Mouse (Mus musculus): ENCODE data around the gene Fbxo21. TPM values are rescaled to one million over a fixed set of nuclear protein-coding genes. Genes with fewer than 3 reads are reported as not detected.
A peak's percentile ranks its signal among the peaks of the same experiment; 100 is the strongest.

Gene Fbxo21
- polyA plus RNA-seq, 1 experiment from 2014 or later = 67.6 TPM

DNA sequence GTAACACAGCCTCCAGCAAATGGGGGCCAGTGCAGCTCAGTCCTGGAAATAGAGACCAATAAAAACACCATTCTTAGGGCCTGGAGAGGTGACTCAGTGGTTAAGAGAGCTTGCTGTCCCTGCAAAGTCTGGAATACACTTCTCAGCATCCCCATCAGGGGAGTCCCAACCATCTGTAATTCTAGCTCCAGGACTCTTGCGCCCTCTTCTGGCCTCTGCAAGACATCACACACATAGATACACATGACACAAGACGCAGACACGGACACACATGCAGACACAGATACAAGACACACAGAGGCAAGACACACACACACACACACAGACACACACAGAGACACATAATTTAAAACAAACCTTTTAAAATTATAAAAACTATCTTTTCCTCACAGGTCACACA lies 35.0 kb upstream of the Fbxo21 start:
- no peaks in the 10 kb centered on the region for H3K27me3 ChIP-seq (ENCODE audit: control insufficient read depth, insufficient read depth, low read length)
- no peak overlapping the region for H3K27ac ChIP-seq (replicated peaks; ENCODE audit: low read depth, low read length)
- H3K4me3 ChIP-seq (ENCODE audit: low read depth, low read length) = no peak overlapping the region
- no peaks in the 10 kb centered on the region for H3K36me3 ChIP-seq (replicated peaks; ENCODE audit: control insufficient read depth, insufficient read depth, low read depth, low read length)
- no peaks in the 10 kb centered on the region for H3K9me3 ChIP-seq (replicated peaks; ENCODE audit: control insufficient read depth, low read length)
- no peak overlapping the region for H3K9ac ChIP-seq (replicated peaks; ENCODE audit: low read length)
- WGBS = 75% methylated on average over 3 of the region's 3 CpGs
- no peak overlapping the region for H3K4me2 ChIP-seq (ENCODE audit: low read depth, low read length)
- ATAC-seq (replicated peaks; ENCODE audit: insufficient number of reproducible peaks, low FRiP score, low TSS enrichment, low read depth) (no peak), DNase-seq (ENCODE audit: low spot score) (no peak)
- no peaks in the 10 kb centered on the region for H3K4me1 ChIP-seq (ENCODE audit: control insufficient read depth, insufficient read depth, low read length)

DNA sequence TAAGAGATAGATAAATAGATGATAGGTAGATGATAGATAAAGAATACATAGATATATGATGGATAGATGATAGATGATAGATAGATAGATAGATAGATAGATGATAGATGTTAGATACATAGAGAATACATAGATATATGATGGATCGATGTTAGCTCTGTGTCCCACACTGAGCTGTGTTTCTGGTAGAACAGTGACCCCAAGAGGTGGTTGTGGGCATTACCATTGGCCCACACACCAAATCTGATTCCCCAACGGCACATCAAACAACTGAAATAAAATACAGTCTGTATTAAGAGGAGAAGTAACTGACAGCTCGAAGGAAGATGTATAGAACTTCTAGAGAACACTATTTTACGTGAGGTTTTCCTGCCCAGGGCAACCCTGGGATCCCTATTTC lies 29.9 kb upstream of the Fbxo21 start:
- 34% methylated on average over 4 of the region's 4 CpGs for WGBS

DNA sequence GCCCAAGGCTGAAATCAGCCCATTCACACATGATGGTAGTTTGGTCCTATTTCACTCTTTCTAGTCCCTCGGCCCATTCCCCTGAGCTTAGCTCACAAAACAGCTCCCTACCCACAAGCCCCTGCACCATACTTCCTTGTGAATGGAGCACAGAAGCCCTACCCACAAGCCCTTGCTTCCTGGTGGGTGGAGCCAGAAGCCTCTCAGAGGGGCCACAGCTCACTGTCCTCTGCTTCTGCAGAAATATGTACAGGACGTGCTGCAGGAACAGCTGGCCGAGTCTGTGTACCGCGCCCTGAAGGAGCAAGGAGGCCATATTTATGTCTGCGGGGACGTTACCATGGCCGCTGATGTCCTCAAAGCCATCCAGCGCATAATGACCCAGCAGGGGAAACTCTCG lies 27.1 kb upstream of the Fbxo21 start:
- ATAC-seq (replicated peaks; ENCODE audit: insufficient number of reproducible peaks, low FRiP score, low TSS enrichment, low read depth) (no peak), DNase-seq (ENCODE audit: low spot score) (no peak)
- no peak overlapping the region for H3K9ac ChIP-seq (replicated peaks; ENCODE audit: low read length)
- H3K4me1 ChIP-seq (ENCODE audit: control insufficient read depth, insufficient read depth, low read length) = no peaks in the 10 kb centered on the region
- H3K9me3 ChIP-seq (replicated peaks; ENCODE audit: control insufficient read depth, low read length) = no peaks in the 10 kb centered on the region
- 79% methylated on average over 10 of the region's 10 CpGs for WGBS
- no peak overlapping the region for H3K27ac ChIP-seq (replicated peaks; ENCODE audit: low read depth, low read length)
- H3K36me3 ChIP-seq (replicated peaks; ENCODE audit: control insufficient read depth, insufficient read depth, low read depth, low read length) = no peaks in the 10 kb centered on the region
- no peak overlapping the region for H3K4me2 ChIP-seq (ENCODE audit: low read depth, low read length)
- H3K27me3 ChIP-seq (ENCODE audit: control insufficient read depth, insufficient read depth, low read length) = no peaks in the 10 kb centered on the region
- H3K4me3 ChIP-seq (ENCODE audit: low read depth, low read length) = no peak overlapping the region

More for the DNA sequence above, 29.9 kb upstream of the Fbxo21 start:
- H3K9me3 ChIP-seq (replicated peaks; ENCODE audit: control insufficient read depth, low read length) = no peaks in the 10 kb centered on the region
- ATAC-seq (replicated peaks; ENCODE audit: insufficient number of reproducible peaks, low FRiP score, low TSS enrichment, low read depth) (no peak), DNase-seq (ENCODE audit: low spot score) (peak; percentile 59)
- no peaks in the 10 kb centered on the region for H3K27me3 ChIP-seq (ENCODE audit: control insufficient read depth, insufficient read depth, low read length)
- H3K4me1 ChIP-seq (ENCODE audit: control insufficient read depth, insufficient read depth, low read length) = no peaks in the 10 kb centered on the region
- H3K4me3 ChIP-seq (ENCODE audit: low read depth, low read length) = no peak overlapping the region
- H3K36me3 ChIP-seq (replicated peaks; ENCODE audit: control insufficient read depth, insufficient read depth, low read depth, low read length) = no peaks in the 10 kb centered on the region
- H3K9ac ChIP-seq (replicated peaks; ENCODE audit: low read length) = no peak overlapping the region
- H3K4me2 ChIP-seq (ENCODE audit: low read depth, low read length) = no peak overlapping the region
- H3K27ac ChIP-seq (replicated peaks; ENCODE audit: low read depth, low read length) = no peak overlapping the region

DNA sequence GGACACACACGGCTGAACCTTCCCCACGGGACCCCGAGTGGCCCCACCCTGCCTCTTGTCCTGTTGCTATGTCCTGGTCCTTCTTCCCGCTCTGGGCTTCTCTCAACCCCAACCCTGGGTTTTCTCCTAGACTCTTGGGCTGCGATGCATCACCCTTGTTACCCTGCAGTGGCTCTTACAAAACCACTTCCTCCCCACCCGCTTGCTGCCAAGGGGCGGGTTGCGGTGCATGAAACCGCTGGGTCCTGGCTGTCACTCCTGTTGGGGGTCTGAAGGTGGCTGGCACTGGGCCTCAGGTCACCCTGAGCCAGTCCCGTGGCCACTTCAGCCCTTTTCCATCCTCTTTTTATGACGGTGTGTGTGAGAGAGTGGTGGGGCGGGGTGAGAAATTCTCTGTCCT lies 22.6 kb upstream of the Fbxo21 start:
- H3K27ac ChIP-seq (replicated peaks; ENCODE audit: low read depth, low read length) = no peak overlapping the region
- no peaks in the 10 kb centered on the region for H3K27me3 ChIP-seq (ENCODE audit: control insufficient read depth, insufficient read depth, low read length)
- no peak for ATAC-seq (replicated peaks; ENCODE audit: insufficient number of reproducible peaks, low FRiP score, low TSS enrichment, low read depth)
- H3K9me3 ChIP-seq (replicated peaks; ENCODE audit: control insufficient read depth, low read length) = no peaks in the 10 kb centered on the region
- no peak for DNase-seq (ENCODE audit: low spot score)
- H3K4me3 ChIP-seq (ENCODE audit: low read depth, low read length) = no peak overlapping the region
- no peaks in the 10 kb centered on the region for H3K36me3 ChIP-seq (replicated peaks; ENCODE audit: control insufficient read depth, insufficient read depth, low read depth, low read length)
- WGBS = 84% methylated on average over 12 of the region's 12 CpGs
- H3K4me1 ChIP-seq (ENCODE audit: control insufficient read depth, insufficient read depth, low read length) = no peaks in the 10 kb centered on the region
- no peak overlapping the region for H3K4me2 ChIP-seq (ENCODE audit: low read depth, low read length)
- H3K9ac ChIP-seq (replicated peaks; ENCODE audit: low read length) = no peak overlapping the region

DNA sequence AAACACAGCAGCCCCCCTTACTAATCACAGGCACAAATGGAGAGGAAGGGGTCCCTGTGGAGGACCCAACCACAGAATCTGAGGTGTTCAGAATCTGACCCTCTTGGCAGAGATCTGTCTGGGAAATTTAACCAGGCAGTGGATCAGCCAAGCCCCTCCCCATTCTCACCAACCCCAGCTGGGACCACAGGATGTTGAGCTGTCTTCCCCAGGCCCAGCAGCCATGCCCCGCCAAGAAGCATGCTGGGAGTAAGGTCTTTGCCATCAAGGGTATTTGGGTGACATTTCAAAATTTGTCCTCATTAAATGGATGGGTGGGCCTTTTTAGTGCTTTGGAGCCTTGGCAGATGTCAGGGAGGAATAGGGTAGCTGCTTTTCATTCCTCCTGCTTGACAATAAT lies 22.1 kb upstream of the Fbxo21 start:
- Histone ChIP-seq H3K4me1 (ENCODE audit: control insufficient read depth, insufficient read depth, low read length) (no peaks in the 10 kb centered on the region), H3K36me3 (replicated peaks; ENCODE audit: control insufficient read depth, insufficient read depth, low read depth, low read length) (no peaks in the 10 kb centered on the region), H3K4me2 (ENCODE audit: low read depth, low read length) (no peak overlapping the region), H3K4me3 (ENCODE audit: low read depth, low read length) (no peak overlapping the region), H3K27ac (replicated peaks; ENCODE audit: low read depth, low read length) (no peak overlapping the region), H3K9me3 (replicated peaks; ENCODE audit: control insufficient read depth, low read length) (no peaks in the 10 kb centered on the region), H3K27me3 (ENCODE audit: control insufficient read depth, insufficient read depth, low read length) (no peaks in the 10 kb centered on the region), H3K9ac (replicated peaks; ENCODE audit: low read length) (no peak overlapping the region)
- 79% methylated on average over 1 of the region's 1 CpGs for WGBS
- no peak for DNase-seq (ENCODE audit: low spot score)
- no peak for ATAC-seq (replicated peaks; ENCODE audit: insufficient number of reproducible peaks, low FRiP score, low TSS enrichment, low read depth)

DNA sequence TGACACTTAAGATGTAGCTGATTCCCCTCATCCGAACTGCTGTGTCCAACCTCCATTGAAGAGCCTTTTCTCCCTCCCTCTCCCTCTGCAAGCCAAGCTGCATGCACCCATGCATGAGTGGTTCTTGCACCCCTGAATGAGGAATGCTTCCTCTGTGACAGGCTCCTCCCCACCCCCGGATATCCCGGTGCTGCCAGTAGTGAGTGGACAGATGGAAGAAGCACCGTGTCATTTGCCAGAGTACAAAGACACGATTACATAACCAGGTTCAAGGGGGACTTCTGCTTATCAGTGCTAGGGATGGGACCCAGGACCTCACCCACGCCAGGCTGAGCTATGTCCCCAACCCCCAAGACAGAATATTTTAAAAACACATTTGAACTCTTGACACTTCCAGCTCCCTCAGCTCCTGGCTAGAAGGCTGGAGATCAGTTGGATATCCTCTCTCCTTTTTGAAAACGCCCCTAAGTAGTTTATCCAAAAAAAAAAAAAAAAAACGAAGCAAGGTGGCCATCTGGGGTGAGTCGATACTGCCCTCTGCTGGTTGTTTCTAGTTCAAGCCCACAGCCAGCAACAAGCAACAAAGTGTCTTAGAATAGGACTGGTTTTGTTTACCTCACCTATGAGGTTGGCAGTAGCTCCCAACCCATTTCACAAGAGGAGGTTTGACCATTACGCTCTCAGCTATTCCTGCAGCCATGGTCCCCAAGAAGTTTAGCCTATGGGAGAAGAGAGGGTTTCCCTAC lies 20.7 kb upstream of the Fbxo21 start:
- DNase-seq (ENCODE audit: low spot score) (peak; percentile 62), ATAC-seq (replicated peaks; ENCODE audit: insufficient number of reproducible peaks, low FRiP score, low TSS enrichment, low read depth) (no peak)
- H3K4me3 ChIP-seq (ENCODE audit: low read depth, low read length) = no peak overlapping the region
- no peak overlapping the region for H3K4me2 ChIP-seq (ENCODE audit: low read depth, low read length)
- 49% methylated on average over 10 of the region's 10 CpGs for WGBS
- H3K4me1 ChIP-seq (ENCODE audit: control insufficient read depth, insufficient read depth, low read length) = no peaks in the 10 kb centered on the region
- H3K9me3 ChIP-seq (replicated peaks; ENCODE audit: control insufficient read depth, low read length) = no peaks in the 10 kb centered on the region
- no peaks in the 10 kb centered on the region for H3K36me3 ChIP-seq (replicated peaks; ENCODE audit: control insufficient read depth, insufficient read depth, low read depth, low read length)
- no peak overlapping the region for H3K27ac ChIP-seq (replicated peaks; ENCODE audit: low read depth, low read length)
- H3K9ac ChIP-seq (replicated peaks; ENCODE audit: low read length) = no peak overlapping the region
- H3K27me3 ChIP-seq (ENCODE audit: control insufficient read depth, insufficient read depth, low read length) = no peaks in the 10 kb centered on the region

DNA sequence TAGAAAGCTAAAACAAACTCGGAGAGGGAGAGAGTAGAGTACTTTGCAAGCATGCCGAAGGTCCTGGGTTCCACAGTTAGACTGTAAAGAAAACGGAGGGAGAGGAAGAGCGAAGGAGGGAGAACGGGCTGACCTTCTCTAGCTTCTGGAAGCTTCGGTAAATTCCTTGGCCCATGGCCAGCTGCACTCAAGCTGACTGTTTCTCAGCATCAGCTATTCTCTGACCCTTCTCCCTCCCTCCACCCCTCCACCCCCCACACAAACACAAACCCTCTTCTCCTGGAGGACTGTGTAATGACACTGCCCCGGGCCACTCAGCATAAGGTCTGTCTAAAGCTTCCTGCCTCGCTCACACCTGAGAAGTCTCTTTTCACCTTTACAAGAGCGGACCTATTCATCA lies 11.8 kb upstream of the Fbxo21 start:
- H3K9me3 ChIP-seq (replicated peaks; ENCODE audit: control insufficient read depth, low read length) = no peaks in the 10 kb centered on the region
- H3K4me2 ChIP-seq (ENCODE audit: low read depth, low read length) = no peak overlapping the region
- H3K4me1 ChIP-seq (ENCODE audit: control insufficient read depth, insufficient read depth, low read length) = no peaks in the 10 kb centered on the region
- no peaks in the 10 kb centered on the region for H3K36me3 ChIP-seq (replicated peaks; ENCODE audit: control insufficient read depth, insufficient read depth, low read depth, low read length)
- no peak overlapping the region for H3K9ac ChIP-seq (replicated peaks; ENCODE audit: low read length)
- H3K27me3 ChIP-seq (ENCODE audit: control insufficient read depth, insufficient read depth, low read length) = no peaks in the 10 kb centered on the region
- H3K27ac ChIP-seq (replicated peaks; ENCODE audit: low read depth, low read length) = no peak overlapping the region
- 53% methylated on average over 9 of the region's 9 CpGs for WGBS
- ATAC-seq (replicated peaks; ENCODE audit: insufficient number of reproducible peaks, low FRiP score, low TSS enrichment, low read depth) (no peak), DNase-seq (ENCODE audit: low spot score) (no peak)
- H3K4me3 ChIP-seq (ENCODE audit: low read depth, low read length) = no peak overlapping the region

DNA sequence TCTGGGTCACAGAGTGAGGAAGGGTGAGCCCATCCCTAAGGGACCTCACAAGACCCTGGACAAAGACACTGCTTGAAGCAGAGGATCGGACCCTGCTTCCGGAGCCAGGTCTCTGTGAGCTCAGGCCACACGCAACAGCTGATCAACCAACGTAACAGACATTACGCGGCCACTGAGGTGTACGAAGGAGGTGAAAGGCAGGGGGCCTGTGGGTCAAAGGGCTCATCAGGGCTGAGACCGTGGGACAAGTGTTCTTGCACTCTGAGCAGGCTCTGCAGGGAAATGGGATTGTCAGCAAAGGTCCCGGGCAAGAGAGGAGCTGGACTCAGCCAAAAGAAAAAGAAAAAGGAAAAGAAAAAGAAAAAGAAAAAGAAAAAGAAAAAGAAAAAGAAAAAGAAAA lies 9.6 kb upstream of the Fbxo21 start:
- DNase-seq (ENCODE audit: low spot score) (no peak), ATAC-seq (replicated peaks; ENCODE audit: insufficient number of reproducible peaks, low FRiP score, low TSS enrichment, low read depth) (no peak)
- no peaks in the 10 kb centered on the region for H3K9me3 ChIP-seq (replicated peaks; ENCODE audit: control insufficient read depth, low read length)
- H3K27me3 ChIP-seq (ENCODE audit: control insufficient read depth, insufficient read depth, low read length) = no peaks in the 10 kb centered on the region
- no peak overlapping the region for H3K27ac ChIP-seq (replicated peaks; ENCODE audit: low read depth, low read length)
- no peak overlapping the region for H3K4me3 ChIP-seq (ENCODE audit: low read depth, low read length)
- no peaks in the 10 kb centered on the region for H3K4me1 ChIP-seq (ENCODE audit: control insufficient read depth, insufficient read depth, low read length)
- 61% methylated on average over 9 of the region's 9 CpGs for WGBS
- no peak overlapping the region for H3K4me2 ChIP-seq (ENCODE audit: low read depth, low read length)
- no peaks in the 10 kb centered on the region for H3K36me3 ChIP-seq (replicated peaks; ENCODE audit: control insufficient read depth, insufficient read depth, low read depth, low read length)
- H3K9ac ChIP-seq (replicated peaks; ENCODE audit: low read length) = no peak overlapping the region
